Mouse (Mus musculus) spleen, adult 2 months (tissue): ENCODE measurements around the gene Vmn1r91. TPM values are rescaled to one million over a fixed set of nuclear protein-coding genes. Genes with fewer than 3 reads are reported as not detected.
"Not testable (repeated sequence)": the region's sequence is repeated elsewhere in the genome, so short reads cannot be mapped to it uniquely, and the experiment has no call there.

Source experiments
- DNase-seq, 2 experiments: peaks; one replicate each; pipeline versions ENCODE4 v3.0.0 to v3.0.0-alpha.2; 2012 to 2021; ENCODE audit warnings: low spot score in 2 of 2, low read depth in 1 of 2
- H3K27ac ChIP-seq: fragments of 200-500 bp; 2 replicates; pipeline ENCODE4 v1.5.1; 2012; ENCODE audit warnings: low read length, inconsistent platforms; ENCODE audit not compliant: insufficient read depth
- H3K27me3 ChIP-seq: fragments of 200-500 bp; 2 replicates; pipeline ENCODE4 v1.6.1; 2012; ENCODE audit warnings: mild to moderate bottlenecking, moderate library complexity, low read length, inconsistent platforms; ENCODE audit not compliant: control insufficient read depth, insufficient read depth
- H3K36me3 ChIP-seq: fragments of 200-500 bp; 2 replicates; pipeline ENCODE4 v1.6.1; 2012; ENCODE audit warnings: mild to moderate bottlenecking, low read length, inconsistent platforms; ENCODE audit not compliant: control insufficient read depth, insufficient read depth
- H3K4me1 ChIP-seq: fragments of 200-500 bp; 2 replicates; pipeline ENCODE4 v1.6.1; 2011; ENCODE audit warnings: inconsistent platforms; ENCODE audit not compliant: control insufficient read depth, insufficient read depth, insufficient read length
- H3K4me3 ChIP-seq: fragments of 200-500 bp; 2 replicates; pipeline ENCODE4 v1.5.1; 2011; ENCODE audit warnings: mild to moderate bottlenecking, inconsistent platforms; ENCODE audit not compliant: insufficient read depth, insufficient read length; ENCODE audit errors: extremely low read depth
- WGBS: fragments of 180-500 bp; shearing (Covaris S2); methylation state at CpG from one replicate; pipeline ENCODE4 v1.1.7; 2018; 5-methylcytosine and 5-hydroxymethylcytosine counted together
- polyA plus RNA-seq: library from polyadenylated mRNA; depleted of rRNA; stranded (reverse); fragments of >200 nt; gene quantifications from 2 replicates; pipeline ENCODE4 v1.2.3, GENCODE M21; 2012; rRNA removed

Gene Vmn1r91
- not detected in 2 replicates for polyA plus RNA-seq

- not testable (repeated sequence) for H3K4me1 ChIP-seq, H3K27me3 ChIP-seq, H3K27ac ChIP-seq, H3K4me3 ChIP-seq, H3K36me3 ChIP-seq, DNase-seq
- WGBS = 80% methylated on average over 5 of the region's 5 CpGs
These were observed at the start of gene Vmn1r91 for GRCm38 (mm10) chr7:20099380-20099779. Gene Vmn1r91 (plus strand): TSS chr7:20099680.

- not testable (repeated sequence) for H3K36me3 ChIP-seq, DNase-seq, H3K4me1 ChIP-seq, H3K27ac ChIP-seq, H3K4me3 ChIP-seq, H3K27me3 ChIP-seq
- WGBS = 71% methylated on average over 4 of the region's 4 CpGs
These were observed 35.4 kb upstream of the Vmn1r91 start for GRCm38 (mm10) chr7:20064100-20064499.

- H3K27ac ChIP-seq, H3K4me3 ChIP-seq, H3K4me1 ChIP-seq, DNase-seq, H3K27me3 ChIP-seq, H3K36me3 ChIP-seq: not testable (repeated sequence)
- 69% methylated on average over 18 of the region's 18 CpGs for WGBS
These were observed 21.4 kb upstream of the Vmn1r91 start for GRCm38 (mm10) chr7:20078118-20078517.

- not testable (repeated sequence) for H3K4me1 ChIP-seq, DNase-seq, H3K36me3 ChIP-seq, H3K27ac ChIP-seq, H3K4me3 ChIP-seq, H3K27me3 ChIP-seq
- no CpG with 5 or more reads among the region's 2 CpGs for WGBS
These were observed 23.0 kb downstream of the Vmn1r91 start, which contains the start of gene Gm16442 for GRCm38 (mm10) chr7:20122479-20122878. Gene Gm16442 (minus strand): TSS chr7:20122579.

- not testable (repeated sequence) for H3K4me1 ChIP-seq, H3K27ac ChIP-seq, H3K4me3 ChIP-seq, H3K27me3 ChIP-seq, H3K36me3 ChIP-seq, DNase-seq
- no CpG with 5 or more reads among the region's 5 CpGs for whole genome bisulfite sequencing
These were observed 39.5 kb downstream of the Vmn1r91 start, which contains the start of gene Vmn1r93 for GRCm38 (mm10) chr7:20138988-20139387. Gene Vmn1r93 (minus strand): TSS chr7:20139088.

Other genes starting within 250 kb of the Vmn1r91 start
- 0.45 TPM in 1 of 2 replicates, not detected in the other for gene Gm19345, start 247.7 kb upstream of the Vmn1r91 start, polyA plus RNA-seq
- gene Ceacam16, start 238.4 kb upstream of the Vmn1r91 start, polyA plus RNA-seq = 17.0 and 21.7 TPM in 2 replicates
- gene Ceacam19, start 211.7 kb upstream of the Vmn1r91 start, polyA plus RNA-seq = 0.09 and 0.22 TPM in 2 replicates
- gene Pvr, start 178.5 kb upstream of the Vmn1r91 start, polyA plus RNA-seq = 6.6 and 8.0 TPM in 2 replicates
- 1.2 and 3.9 TPM in 2 replicates for gene Igsf23, start 148.9 kb upstream of the Vmn1r91 start, polyA plus RNA-seq
- gene Ceacam20, start 134.3 kb upstream of the Vmn1r91 start, polyA plus RNA-seq = not detected in 2 replicates
- not detected in 2 replicates for gene Nlrp9b, start 108.2 kb upstream of the Vmn1r91 start, polyA plus RNA-seq
- not detected in 2 replicates for gene Gm16442, start 22.9 kb downstream of the Vmn1r91 start, polyA plus RNA-seq
- not detected in 2 replicates for gene Vmn1r93, start 39.4 kb downstream of the Vmn1r91 start, polyA plus RNA-seq
- not detected in 2 replicates for gene Vmn1r94, start 68.7 kb downstream of the Vmn1r91 start, polyA plus RNA-seq
- gene Vmn1r95, start 94.0 kb downstream of the Vmn1r91 start, polyA plus RNA-seq = not detected in 2 replicates
- not detected in 2 replicates for gene Gm6164, start 105.9 kb downstream of the Vmn1r91 start, polyA plus RNA-seq
- gene Gm4498, start 134.1 kb downstream of the Vmn1r91 start, polyA plus RNA-seq = not detected in 2 replicates
- not detected in 2 replicates for gene Gm5890, start 163.2 kb downstream of the Vmn1r91 start, polyA plus RNA-seq
- gene Gm4133, start 234.4 kb downstream of the Vmn1r91 start, polyA plus RNA-seq = not detected in 2 replicates